Mouse (Mus musculus): Measurements from ENCODE around the gene B4galt7. TPM values are rescaled to one million over a fixed set of nuclear protein-coding genes. Genes with fewer than 3 reads are reported as not detected.
"Not testable (repeated sequence)": the region's sequence is repeated elsewhere in the genome, so short reads cannot be mapped to it uniquely, and the experiment has no call there.

B4galt7 gene
- polyA plus RNA-seq, 1 experiment from 2014 or later = 48.1 TPM

DNA sequence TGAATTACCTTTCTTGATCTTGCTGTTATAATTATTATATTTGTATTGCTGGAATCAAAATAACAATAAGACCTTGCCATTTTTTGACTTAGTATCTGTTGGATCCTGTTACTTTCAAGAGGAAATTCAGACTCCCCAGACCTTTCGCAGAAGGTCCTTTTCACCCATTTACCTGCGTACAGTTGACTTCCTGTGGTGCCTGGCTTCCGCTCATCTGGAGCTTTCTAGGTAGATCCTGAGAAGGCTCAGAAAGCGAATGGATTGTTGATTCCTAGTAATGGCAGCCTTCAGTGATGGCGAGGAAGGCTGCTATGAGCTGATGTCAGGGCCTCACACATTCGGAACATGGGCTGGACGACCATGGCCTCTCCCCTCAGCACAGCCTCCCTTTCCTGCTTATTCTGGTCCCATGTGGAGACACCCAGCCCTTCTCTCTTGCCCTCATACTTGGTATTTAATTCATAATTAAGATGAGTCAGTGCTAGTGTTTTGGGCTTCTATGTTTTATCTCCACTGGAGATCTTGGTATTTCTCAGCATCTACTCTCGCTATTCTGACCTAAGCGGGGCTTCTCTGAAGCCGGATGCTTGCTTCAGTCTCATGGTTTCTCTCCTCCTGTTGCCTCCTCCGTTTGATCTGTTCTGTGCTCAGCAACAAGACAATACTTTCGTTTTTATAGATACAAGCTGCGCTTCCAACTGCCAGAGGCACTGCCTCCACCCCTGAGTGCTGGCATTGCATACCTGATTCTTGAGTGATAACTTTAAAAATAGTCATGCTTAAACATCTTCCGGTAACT, 36.7 kb downstream of the B4galt7 start:
- H3K9ac ChIP-seq = 0 out of 2 replicates have a peak overlapping the region, but pooled peaks have one; percentile 22
- H3K4me3 ChIP-seq = peak overlapping the region; percentile 97
- H3K27me3 ChIP-seq = no peaks in the 10 kb centered on the region
- WGBS = 92% methylated on average over 14 of the region's 14 CpGs
- peak overlapping the region; percentile 93 for H3K4me2 ChIP-seq
- peaks cover 57% of the 10 kb centered on the region for H3K36me3 ChIP-seq
- no peak overlapping the region for H3K27ac ChIP-seq (replicated peaks)
- no peaks in the 10 kb centered on the region for H3K9me3 ChIP-seq
- no peak for ATAC-seq (ENCODE audit: low read depth)
- H3K4me1 ChIP-seq (replicated peaks) = peaks cover 25% of the 10 kb centered on the region

DNA sequence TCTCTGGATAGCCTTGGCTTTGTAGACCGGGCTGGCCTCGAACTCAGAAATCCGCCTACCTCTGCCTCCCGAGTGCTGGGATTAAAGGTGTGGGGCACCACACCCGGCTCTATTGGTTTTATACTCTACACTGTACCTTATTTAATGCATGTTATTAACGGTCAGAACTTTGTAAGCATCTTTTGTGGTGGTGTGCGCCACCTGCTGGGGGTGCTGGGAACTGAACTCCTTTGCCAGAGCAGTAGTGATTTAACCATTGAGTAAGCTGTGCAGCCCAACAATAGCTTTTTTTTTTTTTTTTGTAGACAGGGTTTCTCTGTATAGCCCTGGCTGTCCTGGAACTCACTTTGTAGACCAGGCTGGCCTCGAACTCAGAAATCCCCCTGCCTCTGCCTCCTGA, 40.8 kb downstream of the B4galt7 start:
- not testable (repeated sequence) for H3K4me3 ChIP-seq; H3K4me2 ChIP-seq; ATAC-seq (ENCODE audit: low read depth); H3K9ac ChIP-seq; H3K27me3 ChIP-seq; H3K9me3 ChIP-seq; H3K27ac ChIP-seq (replicated peaks)
- H3K36me3 ChIP-seq = peaks cover 48% of the 10 kb centered on the region
- H3K4me1 ChIP-seq (replicated peaks) = peaks cover 17% of the 10 kb centered on the region
- WGBS = 53% methylated on average over 8 of the region's 8 CpGs

DNA sequence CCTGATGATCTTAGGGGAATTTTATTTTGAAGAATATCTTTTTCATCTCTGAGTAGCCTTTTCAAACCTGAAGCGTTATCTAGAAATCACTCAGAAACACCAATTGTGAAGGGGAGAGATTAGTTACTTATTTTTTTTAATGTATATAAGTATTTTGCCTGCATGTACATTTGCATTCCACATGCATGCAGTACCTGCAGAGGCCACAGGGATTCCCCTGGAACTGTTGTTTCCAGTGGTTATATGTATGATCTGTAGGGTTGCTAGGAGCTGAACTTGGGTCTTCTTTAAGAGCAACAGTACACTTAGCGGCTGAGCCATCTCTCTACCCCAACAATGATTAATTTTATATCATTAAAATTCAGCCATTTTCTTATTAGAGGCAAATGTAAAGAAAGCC, 44.8 kb downstream of the B4galt7 start:
- no peak overlapping the region for H3K4me2 ChIP-seq
- H3K9ac ChIP-seq = no peak overlapping the region
- H3K27ac ChIP-seq (replicated peaks) = no peak overlapping the region
- no peaks in the 10 kb centered on the region for H3K27me3 ChIP-seq
- no peak overlapping the region for H3K4me3 ChIP-seq
- ATAC-seq (ENCODE audit: low read depth) = no peak
- no peaks in the 10 kb centered on the region for H3K4me1 ChIP-seq (replicated peaks)
- no peaks in the 10 kb centered on the region for H3K9me3 ChIP-seq
- peaks cover 65% of the 10 kb centered on the region for H3K36me3 ChIP-seq
- 89% methylated on average over 2 of the region's 2 CpGs for WGBS

DNA sequence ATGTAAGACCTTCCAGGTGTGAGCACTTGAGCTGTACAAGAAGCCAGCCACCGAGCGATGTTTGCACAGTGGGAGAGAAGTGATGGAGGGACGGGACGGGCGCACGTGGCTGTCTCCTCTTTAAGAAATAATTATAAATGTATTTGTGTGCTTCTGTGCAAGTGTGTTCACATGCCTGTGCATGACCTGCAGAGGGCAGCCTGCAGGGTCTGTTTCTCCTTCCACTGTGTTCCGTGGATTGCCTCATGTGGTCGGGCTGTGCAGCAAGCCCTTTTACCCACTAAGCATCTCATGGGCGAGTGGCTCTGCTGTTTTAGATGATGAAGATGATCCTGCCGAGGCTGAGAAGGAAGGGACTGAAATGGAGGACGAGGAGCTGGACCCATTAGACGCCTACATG, 50.4 kb downstream of the B4galt7 start:
- no peaks in the 10 kb centered on the region for H3K27me3 ChIP-seq
- no peak overlapping the region for H3K4me3 ChIP-seq
- H3K4me1 ChIP-seq (replicated peaks) = no peaks in the 10 kb centered on the region
- H3K36me3 ChIP-seq = peaks cover 99% of the 10 kb centered on the region
- no peak overlapping the region for H3K4me2 ChIP-seq
- H3K27ac ChIP-seq (replicated peaks) = no peak overlapping the region
- WGBS = 93% methylated on average over 12 of the region's 12 CpGs
- no peak overlapping the region for H3K9ac ChIP-seq
- no peak for ATAC-seq (ENCODE audit: low read depth)
- no peaks in the 10 kb centered on the region for H3K9me3 ChIP-seq

DNA sequence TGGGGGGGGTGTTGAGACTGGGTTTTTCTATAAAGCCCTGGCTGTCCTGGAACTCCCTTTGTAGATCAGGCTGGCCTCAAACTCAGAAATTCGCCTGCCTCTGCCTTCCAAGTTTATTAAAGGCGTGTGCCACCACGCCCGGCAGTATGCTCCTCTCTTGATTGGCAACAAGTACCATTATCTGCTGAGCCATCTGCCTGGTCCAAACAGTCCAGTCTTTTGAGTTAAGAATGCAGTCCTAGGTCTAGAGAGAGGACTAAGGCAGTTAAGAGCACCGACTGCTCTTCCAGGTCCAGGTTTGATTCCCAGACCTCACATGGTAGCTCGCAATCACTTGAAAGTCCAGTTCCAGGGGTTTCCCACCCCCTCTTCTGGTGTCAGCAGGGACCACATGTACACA, 51.3 kb downstream of the B4galt7 start:
- Histone ChIP-seq H3K27me3 (no peaks in the 10 kb centered on the region), H3K27ac (replicated peaks) (no peak overlapping the region), H3K4me1 (replicated peaks) (no peaks in the 10 kb centered on the region), H3K36me3 (peaks cover 99% of the 10 kb centered on the region), H3K9me3 (no peaks in the 10 kb centered on the region), H3K9ac (no peak overlapping the region), H3K4me2 (no peak overlapping the region), H3K4me3 (no peak overlapping the region)
- no peak for ATAC-seq (ENCODE audit: low read depth)
- WGBS = 93% methylated on average over 6 of the region's 6 CpGs

Other genes starting within 250 kb of the B4galt7 start
- 56.6 and 59.4 TPM in 2 replicates for gene Lman2, start 237.1 kb upstream of the B4galt7 start, polyA plus RNA-seq (2015; fragmentation: Nextera tagmentation; extraction: Ambion mirVana)
- 0.13 and 0.87 TPM in 2 replicates for gene Rgs14, start 230.2 kb upstream of the B4galt7 start, polyA plus RNA-seq (2015; fragmentation: Nextera tagmentation; extraction: Ambion mirVana)
- gene Slc34a1, start 201.7 kb upstream of the B4galt7 start, polyA plus RNA-seq (2015; fragmentation: Nextera tagmentation; extraction: Ambion mirVana) = not detected in 2 replicates
- gene Pfn3, start 184.7 kb upstream of the B4galt7 start, polyA plus RNA-seq (2015; fragmentation: Nextera tagmentation; extraction: Ambion mirVana) = 0.83 TPM in 1 of 2 replicates, not detected in the other
- 0.25 TPM in 1 of 2 replicates, not detected in the other for gene F12, start 173.1 kb upstream of the B4galt7 start, polyA plus RNA-seq (2015; fragmentation: Nextera tagmentation; extraction: Ambion mirVana)
- 35.7 and 38.5 TPM in 2 replicates for gene Grk6, start 154.8 kb upstream of the B4galt7 start, polyA plus RNA-seq (2015; fragmentation: Nextera tagmentation; extraction: Ambion mirVana)
- 2.5 and 3.1 TPM in 2 replicates for gene Prr7, start 135.6 kb upstream of the B4galt7 start, polyA plus RNA-seq (2015; fragmentation: Nextera tagmentation; extraction: Ambion mirVana)
- 574 and 615 TPM in 2 replicates for gene Dbn1, start 111.8 kb upstream of the B4galt7 start, polyA plus RNA-seq (2015; fragmentation: Nextera tagmentation; extraction: Ambion mirVana)
- 155 and 167 TPM in 2 replicates for gene Pdlim7, start 86.2 kb upstream of the B4galt7 start, polyA plus RNA-seq (2015; fragmentation: Nextera tagmentation; extraction: Ambion mirVana)
- gene Dok3, start 70.6 kb upstream of the B4galt7 start, polyA plus RNA-seq (2015; fragmentation: Nextera tagmentation; extraction: Ambion mirVana) = 4.2 and 4.6 TPM in 2 replicates
- 51.6 and 54.4 TPM in 2 replicates for gene Ddx41, start 63.2 kb upstream of the B4galt7 start, polyA plus RNA-seq (2015; fragmentation: Nextera tagmentation; extraction: Ambion mirVana)
- 49.9 and 55.4 TPM in 2 replicates for gene Fam193b, start 28.8 kb upstream of the B4galt7 start, polyA plus RNA-seq (2015; fragmentation: Nextera tagmentation; extraction: Ambion mirVana)
- 99.2 and 106 TPM in 2 replicates for gene Tmed9, start 26.2 kb upstream of the B4galt7 start, polyA plus RNA-seq (2015; fragmentation: Nextera tagmentation; extraction: Ambion mirVana)
- 111 TPM in 2 replicates for gene Caml, start 23.1 kb downstream of the B4galt7 start, polyA plus RNA-seq (2015; fragmentation: Nextera tagmentation; extraction: Ambion mirVana)
- 27.5 and 27.8 TPM in 2 replicates for gene Ddx46, start 35.1 kb downstream of the B4galt7 start, polyA plus RNA-seq (2015; fragmentation: Nextera tagmentation; extraction: Ambion mirVana)
- 69.7 and 73.4 TPM in 2 replicates for gene B230219D22Rik, start 93.2 kb downstream of the B4galt7 start, polyA plus RNA-seq (2015; fragmentation: Nextera tagmentation; extraction: Ambion mirVana)
- gene Txndc15, start 114.8 kb downstream of the B4galt7 start, polyA plus RNA-seq (2015; fragmentation: Nextera tagmentation; extraction: Ambion mirVana) = 132 and 144 TPM in 2 replicates
- 23.3 and 26.2 TPM in 2 replicates for gene Pcbd2, start 127.5 kb downstream of the B4galt7 start, polyA plus RNA-seq (2015; fragmentation: Nextera tagmentation; extraction: Ambion mirVana)
- not detected in 2 replicates for gene Catsper3, start 184.7 kb downstream of the B4galt7 start, polyA plus RNA-seq (2015; fragmentation: Nextera tagmentation; extraction: Ambion mirVana)
- 0.58 TPM in 1 of 2 replicates, not detected in the other for gene Pitx1, start 236.3 kb downstream of the B4galt7 start, polyA plus RNA-seq (2015; fragmentation: Nextera tagmentation; extraction: Ambion mirVana)